Mouse (Mus musculus) forebrain, postnatal 0 days (tissue): ENCODE results near the gene Angel2. TPM values are rescaled to one million over a fixed set of nuclear protein-coding genes. Genes with fewer than 3 reads are reported as not detected.
"Not testable (repeated sequence)": the region's sequence is repeated elsewhere in the genome, so short reads cannot be mapped to it uniquely, and the experiment has no call there.

Source experiments
- ATAC-seq: fragments of 200-750 bp; cut with Nextera tagmentation; 2 replicates; pipeline ENCODE4 v1.8.0; 2017; ENCODE audit warnings: mild to moderate bottlenecking, moderate library complexity
- DNase-seq: peaks from one replicate; pipeline ENCODE4 v3.0.0-alpha.2; 2015
- H3K27ac ChIP-seq: fragments of 300-500 bp; sonication (generic); 2 replicates; pipeline ENCODE4 v1.5.1; 2014; ENCODE audit warnings: low read depth, mild to moderate bottlenecking, antibody characterized with exemption, low read length, moderate library complexity, mixed read lengths
- H3K27me3 ChIP-seq: fragments of 300-500 bp; sonication (generic); 2 replicates; pipeline ENCODE4 v1.6.1; 2014; ENCODE audit warnings: mild to moderate bottlenecking, low read length, mixed read lengths; ENCODE audit not compliant: insufficient read depth
- H3K36me3 ChIP-seq: fragments of 300-500 bp; sonication (generic); 2 replicates; pipeline ENCODE4 v1.6.1; 2014; ENCODE audit warnings: mild to moderate bottlenecking, moderate library complexity; ENCODE audit not compliant: insufficient read depth
- H3K4me1 ChIP-seq: fragments of 300-500 bp; sonication (generic); 2 replicates; pipeline ENCODE4 v1.6.1; 2014; ENCODE audit warnings: antibody characterized with exemption; ENCODE audit not compliant: insufficient read depth
- H3K4me2 ChIP-seq: fragments of 300-500 bp; sonication (generic); 2 replicates; pipeline ENCODE4 v1.6.1; 2014; ENCODE audit warnings: low read depth, mild to moderate bottlenecking, moderate library complexity
- H3K4me3 ChIP-seq: fragments of 300-500 bp; sonication (generic); 2 replicates; pipeline ENCODE4 v1.5.1; 2014; ENCODE audit warnings: low read depth, low read length, mixed read lengths
- H3K9ac ChIP-seq: fragments of 300-500 bp; sonication (generic); 2 replicates; pipeline ENCODE4 v1.6.1; 2014; ENCODE audit warnings: mild to moderate bottlenecking
- H3K9me3 ChIP-seq: fragments of 300-500 bp; sonication (generic); 2 replicates; pipeline ENCODE4 v1.6.1; 2016; ENCODE audit warnings: low read length
- CTCF ChIP-seq: sonication (generic); IDR thresholded peaks from 2 replicates; pipeline ENCODE4 v1.5.1; 2016; ENCODE audit warnings: antibody characterized with exemption, control low read depth, low read depth
- WGBS: fragments of 180-500 bp; shearing (Covaris S2); extraction: QIAGEN DNeasy Blood & Tissue Kit; methylation state at CpG from one replicate; pipeline ENCODE4 v1.1.7; 2014; 5-methylcytosine and 5-hydroxymethylcytosine counted together
- polyA plus RNA-seq: library from polyadenylated mRNA; unstranded; fragments of >200 nt; fragmentation: Nextera tagmentation; extraction: Ambion mirVana; gene quantifications from 2 replicates; pipeline ENCODE4 v1.2.1, GENCODE M21; 2015
- total RNA-seq: library from RNA; depleted of rRNA; stranded (reverse); fragments of >200 nt; gene quantifications from 2 replicates; pipeline ENCODE4 v1.2.3, GENCODE M21; 2014; rRNA removed

Gene Angel2
- 48.5 and 49.1 TPM in 2 replicates for total RNA-seq
- polyA plus RNA-seq = 44.3 and 47.7 TPM in 2 replicates

DNA sequence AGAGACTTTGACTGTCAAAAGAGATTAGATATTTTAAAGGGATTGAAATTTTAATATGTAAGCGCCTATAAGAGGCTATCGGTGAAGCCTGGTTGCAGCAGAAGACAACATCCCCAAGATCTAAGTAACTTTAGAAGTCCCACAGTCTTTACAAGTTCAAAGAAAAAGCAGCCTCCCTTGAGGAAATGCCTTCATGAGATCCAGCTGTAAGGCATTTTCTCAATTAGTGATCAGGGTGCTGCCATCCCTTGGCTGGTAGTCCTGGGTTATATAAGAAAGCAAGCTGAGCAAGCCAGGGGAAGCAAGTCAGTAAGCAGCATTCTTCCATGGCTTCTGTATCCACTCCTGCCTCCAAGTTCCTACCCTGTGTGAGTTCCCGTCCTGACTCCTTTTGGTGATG, at the start of gene Angel2:
Angel2 (plus strand) TSS at position 301 of the 400 bp plus-strand sequence.
- not testable (repeated sequence) for H3K9me3 ChIP-seq, H3K27me3 ChIP-seq, H3K4me2 ChIP-seq, ATAC-seq, H3K9ac ChIP-seq, H3K27ac ChIP-seq, DNase-seq, H3K4me1 ChIP-seq, H3K36me3 ChIP-seq, H3K4me3 ChIP-seq
- WGBS = 90% methylated on average over 3 of the region's 3 CpGs

DNA sequence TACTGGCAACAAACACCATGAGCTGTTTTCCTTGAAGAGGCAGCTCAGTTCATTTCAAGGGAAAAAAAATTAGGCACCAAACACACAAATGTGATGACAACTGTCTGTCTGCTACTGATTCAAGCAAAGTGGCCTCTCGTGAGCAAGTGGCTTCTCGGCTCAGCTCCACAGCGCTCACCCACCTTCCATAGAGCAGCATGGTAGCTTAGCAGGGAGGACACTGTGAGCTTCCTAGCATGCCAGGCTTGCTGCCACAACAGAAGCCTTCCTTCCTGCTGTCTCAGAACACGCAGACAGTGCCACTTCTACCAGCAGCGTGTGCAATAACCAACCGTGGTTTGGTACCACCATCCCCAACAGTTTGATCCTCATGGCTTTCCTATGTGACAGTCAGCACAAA, 49.2 kb upstream of the Angel2 start:
- Histone ChIP-seq H3K27me3 (no peaks in the 10 kb centered on the region), H3K36me3 (peaks cover 34% of the 10 kb centered on the region), H3K4me3 (no peak overlapping the region), H3K9ac (no peak overlapping the region), H3K27ac (no peak overlapping the region), H3K9me3 (no peaks in the 10 kb centered on the region), H3K4me1 (no peaks in the 10 kb centered on the region), H3K4me2 (no peak overlapping the region)
- 91% methylated on average over 6 of the region's 6 CpGs for WGBS
- no peak for TF ChIP-seq CTCF
- no peak for DNase-seq
- ATAC-seq = no peak

DNA sequence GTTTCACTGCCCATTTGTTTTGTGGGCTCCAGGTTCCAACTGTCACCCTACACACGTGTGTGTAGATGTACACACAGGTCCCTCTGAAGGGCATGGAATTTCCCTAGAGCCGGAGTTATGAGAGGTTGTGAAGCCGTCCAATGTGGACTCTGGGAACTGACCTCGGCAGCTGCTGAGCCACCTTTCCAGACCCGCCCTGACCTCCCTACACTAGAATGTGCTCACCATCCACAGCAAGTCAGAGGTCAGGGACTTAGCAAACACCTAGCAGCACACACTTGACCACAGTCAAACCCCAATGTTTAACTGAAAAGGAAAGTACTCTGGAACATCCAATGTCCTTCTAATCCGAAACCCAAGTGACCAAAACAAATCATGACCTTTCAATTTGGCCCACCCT, 44.3 kb upstream of the Angel2 start:
- Histone ChIP-seq H3K9ac (no peak overlapping the region), H3K36me3 (peaks cover 47% of the 10 kb centered on the region), H3K9me3 (no peaks in the 10 kb centered on the region), H3K4me2 (no peak overlapping the region), H3K27me3 (no peaks in the 10 kb centered on the region), H3K27ac (no peak overlapping the region), H3K4me3 (no peak overlapping the region), H3K4me1 (no peaks in the 10 kb centered on the region)
- TF ChIP-seq CTCF = no peak
- DNase-seq (no peak), ATAC-seq (no peak)
- 89% methylated on average over 6 of the region's 6 CpGs for WGBS

DNA sequence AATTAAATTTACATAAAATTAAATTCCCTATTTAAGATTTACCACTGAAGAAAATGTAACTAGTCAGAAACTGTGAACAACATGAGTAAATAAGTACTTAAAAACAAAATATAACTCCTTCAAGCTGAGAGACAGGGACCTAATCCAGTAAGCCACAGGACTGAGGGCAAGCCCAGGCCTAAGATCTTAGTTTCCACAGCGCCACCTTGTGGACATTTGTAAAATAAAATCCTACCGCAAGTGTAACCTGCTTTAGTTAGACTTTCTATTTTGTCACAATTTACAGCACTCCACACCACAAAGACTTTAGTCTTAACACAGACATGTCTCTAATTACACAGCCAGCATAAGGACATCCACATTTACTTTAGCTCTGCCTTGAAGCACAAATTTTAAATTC, 43.5 kb upstream of the Angel2 start:
- peaks cover 49% of the 10 kb centered on the region for H3K36me3 ChIP-seq
- no peak overlapping the region for H3K4me3 ChIP-seq
- peak; percentile 78 for TF ChIP-seq CTCF
- no peaks in the 10 kb centered on the region for H3K27me3 ChIP-seq
- no peak overlapping the region for H3K4me2 ChIP-seq
- no peaks in the 10 kb centered on the region for H3K9me3 ChIP-seq
- DNase-seq (peak; percentile 85), ATAC-seq (peak; percentile 70; the same call in 1 of the 2 replicates)
- H3K4me1 ChIP-seq = no peaks in the 10 kb centered on the region
- H3K27ac ChIP-seq = no peak overlapping the region
- no peak overlapping the region for H3K9ac ChIP-seq
- WGBS = 1% methylated on average over 2 of the region's 2 CpGs

DNA sequence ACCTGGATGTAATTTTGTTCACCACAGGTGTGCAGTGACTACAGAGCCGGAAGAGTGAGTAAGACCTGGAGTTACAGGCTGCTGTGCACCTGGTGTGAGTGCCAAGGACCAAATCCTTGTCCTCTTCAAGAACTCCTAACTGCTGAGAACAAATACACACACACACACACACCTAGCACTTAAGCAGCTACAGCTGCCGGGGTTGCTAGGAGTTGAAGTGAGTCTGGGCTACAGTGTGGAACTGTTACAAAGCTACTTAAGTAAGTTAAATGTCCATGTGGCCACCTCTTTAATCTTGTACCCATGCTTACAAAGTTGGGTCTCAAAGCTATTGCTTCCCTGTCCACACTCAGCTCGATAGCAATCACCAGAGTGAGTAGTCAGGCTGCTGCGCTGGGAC, 38.9 kb upstream of the Angel2 start:
- no peak for ATAC-seq
- no peak overlapping the region for H3K27ac ChIP-seq
- H3K36me3 ChIP-seq = peaks cover 57% of the 10 kb centered on the region
- no peak overlapping the region for H3K4me3 ChIP-seq
- no peaks in the 10 kb centered on the region for H3K27me3 ChIP-seq
- no peak for DNase-seq
- no peak for TF ChIP-seq CTCF
- H3K4me2 ChIP-seq = no peak overlapping the region
- H3K4me1 ChIP-seq = no peaks in the 10 kb centered on the region
- H3K9me3 ChIP-seq = no peaks in the 10 kb centered on the region
- no peak overlapping the region for H3K9ac ChIP-seq
- WGBS = 90% methylated on average over 4 of the region's 4 CpGs

DNA sequence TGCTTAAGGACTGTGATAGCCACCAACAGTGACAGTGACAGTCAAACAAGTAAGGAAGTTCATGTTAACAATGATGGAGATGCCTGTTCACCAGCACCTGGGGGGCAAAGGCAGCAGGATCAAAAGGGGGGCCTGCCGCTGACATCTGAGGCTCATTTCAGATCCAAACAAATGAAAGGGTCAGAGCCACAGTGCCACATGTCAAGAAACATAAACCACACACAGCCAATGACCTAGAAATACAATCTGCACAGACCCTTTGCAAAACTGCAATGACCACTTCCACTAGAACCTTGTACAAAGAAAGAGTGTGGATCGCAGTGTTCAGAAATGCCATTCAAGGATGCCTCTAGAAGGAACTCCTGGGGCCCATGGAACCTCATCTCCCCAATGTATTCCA, 36.9 kb upstream of the Angel2 start:
- no peak overlapping the region for H3K4me2 ChIP-seq
- ATAC-seq (no peak), DNase-seq (no peak)
- WGBS = 94% methylated on average over 2 of the region's 2 CpGs
- no peak for TF ChIP-seq CTCF
- no peaks in the 10 kb centered on the region for H3K4me1 ChIP-seq
- no peak overlapping the region for H3K9ac ChIP-seq
- H3K27me3 ChIP-seq = no peaks in the 10 kb centered on the region
- H3K36me3 ChIP-seq = peaks cover 61% of the 10 kb centered on the region
- no peak overlapping the region for H3K27ac ChIP-seq
- H3K9me3 ChIP-seq = no peaks in the 10 kb centered on the region
- H3K4me3 ChIP-seq = no peak overlapping the region

DNA sequence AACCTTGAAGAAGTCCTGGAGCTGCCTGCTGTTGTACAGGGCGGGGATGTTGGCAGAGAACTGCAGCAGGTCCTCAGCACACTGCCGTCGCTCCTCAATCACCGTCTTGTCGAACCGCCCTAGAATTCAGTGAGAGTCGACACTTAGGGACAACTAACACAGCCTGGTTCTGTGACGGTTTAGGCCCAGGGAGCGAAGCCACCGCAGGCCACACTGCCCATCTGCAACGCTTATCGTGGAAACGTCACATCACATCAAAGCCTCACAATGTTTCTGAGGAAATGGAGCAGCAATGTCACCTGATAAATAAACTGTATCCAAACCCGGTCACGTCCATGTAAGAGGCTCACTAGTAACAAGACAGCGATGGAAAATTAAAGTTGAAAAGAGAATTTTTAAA, 36.3 kb upstream of the Angel2 start:
- Histone ChIP-seq H3K27me3 (no peaks in the 10 kb centered on the region), H3K27ac (no peak overlapping the region), H3K4me2 (no peak overlapping the region), H3K9me3 (no peaks in the 10 kb centered on the region), H3K4me3 (no peak overlapping the region), H3K36me3 (peaks cover 55% of the 10 kb centered on the region), H3K9ac (no peak overlapping the region), H3K4me1 (no peaks in the 10 kb centered on the region)
- 90% methylated on average over 16 of the region's 16 CpGs for WGBS
- TF ChIP-seq CTCF = no peak
- DNase-seq (no peak), ATAC-seq (no peak)
